Mouse (Mus musculus) spleen, postnatal 4 days (tissue): ENCODE measurements around the gene March6.

Experiments
- DNase-seq, 2 experiments: peaks; one replicate each; pipeline ENCODE4 v3.0.0; 2022; ENCODE audit warnings: low spot score in 2 of 2

March6 gene

GRCm38 (mm10) chr15:31530659-31531445 lies at the start of gene March6:
TSS of gene March6 (minus strand) at chr15:31531053.
- DNase-seq: peak; percentile 89 to 94

DNA sequence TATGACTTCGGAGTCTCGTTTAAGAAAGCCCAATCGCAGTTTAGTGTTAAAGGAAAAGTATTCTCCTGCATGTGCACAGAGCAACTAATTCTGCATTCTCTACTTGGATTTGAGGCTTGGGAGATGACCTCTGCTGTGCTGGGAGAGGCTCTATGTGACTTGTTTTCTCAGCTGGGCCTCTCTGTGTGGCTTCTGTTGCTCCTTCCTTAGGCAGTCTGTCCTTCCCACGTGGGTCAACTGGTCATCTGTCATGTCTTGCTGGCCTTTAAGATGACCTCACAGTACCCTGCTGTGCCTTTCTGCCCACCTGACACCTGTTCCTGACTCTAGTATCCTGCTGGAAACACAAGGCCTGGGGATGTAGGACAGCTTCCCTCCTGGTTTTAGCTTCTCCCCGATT lies 45.2 kb upstream of the March6 start:
- DNase-seq: no peak

- no peak for DNase-seq
Measured at GRCm38 (mm10) chr15:31573692-31574091, 42.8 kb upstream of the March6 start.

GRCm38 (mm10) chr15:31573287-31573686 lies 42.4 kb upstream of the March6 start:
- no peak for DNase-seq

DNA sequence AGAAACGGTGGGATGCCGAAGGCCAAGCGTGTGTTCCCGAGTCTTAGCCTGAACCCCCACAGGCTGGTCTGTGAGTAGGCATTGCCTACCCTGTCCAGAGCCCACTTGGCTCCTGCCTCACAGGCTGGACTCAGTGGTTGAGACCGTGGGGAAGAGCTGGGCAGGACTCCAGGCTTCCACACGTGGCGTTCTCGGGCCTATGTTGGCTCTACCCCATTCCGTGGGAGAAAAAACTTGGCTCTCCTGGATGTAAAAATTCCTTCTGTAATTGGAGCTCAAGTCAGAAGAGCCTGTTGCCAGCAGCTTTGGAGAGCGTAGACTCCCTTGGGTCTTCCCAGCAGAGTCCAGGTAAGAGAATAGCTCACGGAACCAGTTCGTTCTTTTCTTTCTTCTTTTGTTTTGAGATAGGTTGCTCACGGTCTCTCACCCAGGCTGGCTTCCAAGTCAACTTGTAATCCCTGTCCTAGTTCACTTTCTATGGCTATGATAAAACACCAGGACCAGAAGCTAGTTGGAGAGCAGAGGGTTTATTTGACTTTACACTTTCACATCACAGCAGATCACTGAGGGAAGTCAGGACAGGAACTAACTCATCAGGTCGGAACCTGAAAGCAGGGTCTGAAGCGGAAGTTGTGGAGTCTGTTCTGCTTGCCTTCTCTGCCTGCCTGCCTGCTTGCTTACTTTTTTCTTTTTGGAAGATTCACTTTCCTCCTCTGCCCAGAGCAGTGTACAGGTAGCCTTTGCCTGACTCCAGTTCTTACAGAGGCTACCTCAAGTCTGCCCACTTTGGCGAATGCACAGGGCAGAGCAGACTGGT lies 41.3 kb upstream of the March6 start:
- no peak for DNase-seq

DNA sequence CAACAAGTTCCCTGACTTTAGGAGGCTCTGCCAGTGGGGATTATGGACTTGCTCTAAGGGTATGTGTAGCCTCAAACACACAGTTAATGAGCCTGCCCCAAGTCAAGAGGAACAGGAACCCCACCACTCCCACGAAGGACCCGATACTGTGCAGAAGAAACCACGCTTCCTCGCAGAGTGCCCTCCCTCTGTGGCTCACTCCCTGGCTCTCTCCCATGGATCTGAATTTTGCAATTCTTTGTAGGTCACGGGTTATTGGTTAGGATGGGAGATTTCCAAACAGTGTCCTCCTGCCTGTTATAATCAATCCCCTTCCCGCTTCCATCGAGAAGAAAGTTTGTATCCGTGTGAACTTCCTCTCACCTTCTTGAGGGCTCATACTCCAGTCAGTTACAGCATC lies 40.1 kb upstream of the March6 start:
- DNase-seq: no peak

GRCm38 (mm10) chr15:31569325-31570022 lies 38.6 kb upstream of the March6 start:
- no peak for DNase-seq

DNA sequence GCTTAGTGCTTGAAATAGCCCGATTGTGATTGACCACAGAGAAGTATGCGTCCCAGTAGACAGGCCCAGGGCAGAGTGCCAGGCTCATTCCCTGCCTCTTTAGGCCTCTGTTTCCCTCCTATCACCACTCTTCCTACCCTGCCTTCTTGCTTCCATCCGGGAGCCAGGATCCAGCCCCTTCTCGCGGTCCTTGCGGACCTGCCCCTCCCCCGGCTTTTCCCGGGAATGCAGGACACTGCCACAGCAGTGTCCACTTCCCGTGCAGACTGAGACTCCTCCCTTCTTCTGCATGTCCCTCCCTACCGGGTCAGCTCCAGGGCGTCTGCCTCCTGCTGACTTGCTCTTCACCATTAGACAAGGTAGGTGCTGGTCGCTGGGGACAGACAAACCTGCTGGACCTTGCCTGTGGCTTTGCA lies 37.7 kb upstream of the March6 start:
- no peak for DNase-seq

GRCm38 (mm10) chr15:31567431-31567830 lies 36.6 kb upstream of the March6 start:
- DNase-seq: no peak

- DNase-seq: no peak
Measured at GRCm38 (mm10) chr15:31565786-31566185, 34.9 kb upstream of the March6 start.

DNA sequence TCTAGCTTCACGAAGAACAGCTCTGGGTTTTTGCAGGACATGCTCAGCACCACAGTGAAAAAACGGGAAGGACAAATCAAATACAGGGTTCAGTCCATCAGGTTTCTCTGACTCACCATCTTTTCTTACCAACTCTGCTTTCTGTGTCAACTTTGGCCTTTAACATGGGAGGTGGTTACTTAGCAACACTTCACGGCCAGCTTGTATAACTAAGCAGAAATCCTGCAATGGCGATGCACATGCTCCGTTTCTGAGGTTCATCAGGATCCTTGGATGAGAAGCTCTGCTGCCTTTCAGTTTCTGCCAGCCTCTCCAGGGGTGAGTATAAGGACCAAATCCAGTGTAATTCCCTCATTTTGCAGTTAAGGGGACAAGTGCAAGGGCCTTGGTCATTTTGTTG lies 34.3 kb upstream of the March6 start, which contains the start of gene Cmbl:
Gene Cmbl (plus strand): TSS at position 206 of the 400 bp plus-strand sequence.
- DNase-seq: no peak

GRCm38 (mm10) chr15:31563577-31564546 lies 33.0 kb upstream of the March6 start:
- no peak for DNase-seq

GRCm38 (mm10) chr15:31562847-31563246 lies 32.0 kb upstream of the March6 start:
- no peak for DNase-seq

GRCm38 (mm10) chr15:31561976-31562375 lies 31.1 kb upstream of the March6 start:
- DNase-seq: no peak

GRCm38 (mm10) chr15:31561390-31561789 lies 30.5 kb upstream of the March6 start:
- no peak for DNase-seq

DNA sequence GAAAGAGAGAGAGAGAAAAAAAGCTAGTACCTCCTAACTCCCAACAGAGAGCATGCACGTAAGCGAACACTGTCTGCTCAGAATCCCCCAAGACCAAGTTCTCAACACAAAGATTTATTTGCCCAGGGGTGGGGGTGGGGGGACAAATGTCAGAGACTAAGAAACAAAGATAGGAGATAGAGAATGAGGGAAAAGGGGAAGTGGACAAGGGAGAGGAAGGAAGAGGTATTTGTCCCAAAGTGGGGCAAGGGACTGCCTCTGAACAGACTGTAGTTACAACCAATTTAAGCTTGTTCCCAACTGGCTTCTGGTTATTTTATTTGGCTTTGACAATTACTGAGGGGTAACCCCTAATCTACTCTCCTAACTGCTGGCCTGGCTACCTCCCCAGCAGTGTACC lies 24.0 kb upstream of the March6 start:
- no peak for DNase-seq

GRCm38 (mm10) chr15:31550381-31550780 lies 19.5 kb upstream of the March6 start:
- no peak for DNase-seq

GRCm38 (mm10) chr15:31547421-31547820 lies 16.6 kb upstream of the March6 start:
- no peak for DNase-seq

GRCm38 (mm10) chr15:31546291-31546690 lies 15.4 kb upstream of the March6 start:
- no peak for DNase-seq

DNA sequence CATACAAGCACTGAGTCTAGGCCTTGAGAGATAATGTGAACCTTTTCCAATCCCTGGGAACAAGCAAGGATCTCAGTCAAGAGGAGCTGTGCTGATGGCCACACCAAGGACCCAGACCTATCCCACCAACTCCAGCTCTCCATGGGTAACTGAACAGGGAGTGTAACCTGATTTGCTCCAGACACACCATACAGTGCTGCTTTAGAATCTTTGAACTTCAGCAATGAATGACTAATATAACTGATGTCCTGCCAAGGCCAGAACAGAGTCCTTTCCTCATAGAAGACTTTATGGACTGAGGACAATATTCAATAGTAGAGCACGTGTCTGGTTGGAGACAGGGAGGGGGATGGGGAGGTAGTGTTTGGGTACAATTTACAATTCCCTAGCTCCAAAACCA lies 14.2 kb upstream of the March6 start:
- DNase-seq: no peak

GRCm38 (mm10) chr15:31543246-31543645 lies 12.4 kb upstream of the March6 start:
- no peak for DNase-seq
